Mouse (Mus musculus): ENCODE results near the gene Arhgef28. TPM values are rescaled to one million over a fixed set of nuclear protein-coding genes. Genes with fewer than 3 reads are reported as not detected.
A peak's percentile ranks its signal among the peaks of the same experiment; 100 is the strongest.

Arhgef28 gene
- polyA plus RNA-seq, 1 experiment from 2014 or later: 33.0 TPM

DNA sequence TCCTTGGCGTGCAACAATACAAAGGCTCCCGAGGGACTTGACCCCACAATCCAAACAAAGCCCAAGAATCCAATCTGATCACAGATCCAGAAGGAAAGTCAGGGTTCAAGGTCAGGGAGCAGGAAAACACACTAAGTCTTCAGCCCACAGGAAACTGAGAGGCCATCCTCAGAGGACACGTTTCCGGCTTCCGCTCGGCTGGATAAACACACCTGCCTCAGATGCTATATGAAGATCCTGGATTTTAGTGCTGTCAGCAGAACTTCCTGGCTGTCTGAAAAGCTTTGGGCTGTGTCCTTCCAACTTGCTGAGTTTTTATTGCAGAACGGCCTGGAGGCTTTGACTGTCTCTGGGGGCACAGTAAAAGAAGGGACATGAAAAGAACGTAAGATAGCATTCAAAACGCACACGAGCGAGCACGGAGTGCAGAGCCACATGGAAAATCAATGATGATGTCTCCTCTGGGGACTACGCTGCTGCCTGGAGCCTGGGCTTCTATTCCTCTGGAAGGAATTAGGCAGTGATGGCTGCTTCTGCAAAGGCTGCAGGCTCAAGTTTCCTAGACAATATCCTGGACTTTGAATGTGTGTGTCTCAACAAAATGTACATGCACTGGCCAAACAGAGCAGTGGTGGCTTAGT is 338.8 kb downstream of the Arhgef28 start:
- H3K9ac ChIP-seq (ENCODE audit: low read depth, low read length): no peak overlapping the region
- no peaks in the 10 kb centered on the region for H3K9me3 ChIP-seq (ENCODE audit: control insufficient read depth, low read length)
- H3K36me3 ChIP-seq (ENCODE audit: control insufficient read depth, insufficient read depth, low read length): no peaks in the 10 kb centered on the region
- 35% methylated on average over 13 of the region's 13 CpGs for WGBS
- no peak overlapping the region for H3K4me2 ChIP-seq (ENCODE audit: low read length)
- H3K4me3 ChIP-seq (ENCODE audit: low read length): no peak overlapping the region
- peaks cover 4% of the 10 kb centered on the region; the same call in 1 of the 2 replicates for H3K4me1 ChIP-seq (ENCODE audit: control insufficient read depth, insufficient read depth, low read depth, low read length)
- ATAC-seq: no peak
- H3K27ac ChIP-seq (ENCODE audit: low read depth, low read length): 0 out of 2 replicates have a peak overlapping the region, but pooled peaks have one; percentile 8
- H3K27me3 ChIP-seq (replicated peaks; ENCODE audit: control insufficient read depth, insufficient read depth, low read length): no peaks in the 10 kb centered on the region

DNA sequence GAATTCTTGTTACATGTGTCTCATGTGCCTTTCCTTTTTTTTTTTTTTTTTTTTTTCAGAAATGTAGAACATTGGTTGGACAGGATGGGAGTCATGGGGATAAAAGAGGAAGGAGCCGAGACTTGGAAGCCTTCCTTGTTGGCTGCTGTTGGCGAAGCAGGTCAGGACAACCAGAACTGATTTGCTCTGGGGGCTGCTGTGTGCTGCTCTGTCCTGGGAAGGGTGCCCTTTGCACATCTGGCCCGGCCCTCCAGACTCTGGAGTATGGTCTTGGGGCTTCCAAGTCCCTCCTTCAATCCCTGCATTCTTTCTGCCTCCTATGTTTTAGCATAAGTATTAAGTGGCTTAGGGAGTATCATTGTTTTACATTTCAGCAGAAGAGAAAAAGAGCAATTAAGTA is 347.2 kb downstream of the Arhgef28 start:
- 92% methylated on average over 3 of the region's 3 CpGs for WGBS
- H3K27ac ChIP-seq (ENCODE audit: low read depth, low read length): no peak overlapping the region
- H3K36me3 ChIP-seq (ENCODE audit: control insufficient read depth, insufficient read depth, low read length): no peaks in the 10 kb centered on the region
- no peak for ATAC-seq
- H3K4me1 ChIP-seq (ENCODE audit: control insufficient read depth, insufficient read depth, low read depth, low read length): no peaks in the 10 kb centered on the region
- H3K27me3 ChIP-seq (replicated peaks; ENCODE audit: control insufficient read depth, insufficient read depth, low read length): no peaks in the 10 kb centered on the region
- H3K9ac ChIP-seq (ENCODE audit: low read depth, low read length): no peak overlapping the region
- no peaks in the 10 kb centered on the region for H3K9me3 ChIP-seq (ENCODE audit: control insufficient read depth, low read length)
- no peak overlapping the region for H3K4me3 ChIP-seq (ENCODE audit: low read length)
- H3K4me2 ChIP-seq (ENCODE audit: low read length): no peak overlapping the region

DNA sequence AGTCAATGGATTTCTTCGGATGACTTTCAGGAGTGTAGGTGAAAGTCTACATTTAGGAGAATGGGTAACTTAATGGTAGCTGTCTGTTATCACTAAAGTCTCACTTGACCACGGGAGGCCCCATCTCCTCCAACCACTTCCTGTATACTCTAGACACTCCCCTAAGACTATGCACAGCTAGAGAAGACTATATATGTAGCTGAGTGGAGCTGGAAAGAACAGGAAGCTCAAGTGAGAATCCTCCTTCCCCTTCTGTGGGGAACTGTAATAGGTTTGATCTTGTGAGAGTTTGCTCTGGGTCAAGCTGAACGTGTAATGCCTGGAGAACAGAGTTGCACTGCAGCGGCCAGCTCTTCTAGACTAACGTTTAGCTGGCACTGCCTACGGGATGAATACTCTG is 348.4 kb downstream of the Arhgef28 start:
- Histone ChIP-seq H3K4me2 (ENCODE audit: low read length) (no peak overlapping the region), H3K36me3 (ENCODE audit: control insufficient read depth, insufficient read depth, low read length) (no peaks in the 10 kb centered on the region), H3K27ac (ENCODE audit: low read depth, low read length) (no peak overlapping the region), H3K9ac (ENCODE audit: low read depth, low read length) (no peak overlapping the region), H3K4me1 (ENCODE audit: control insufficient read depth, insufficient read depth, low read depth, low read length) (peaks cover 3% of the 10 kb centered on the region; the same call in 1 of the 2 replicates), H3K27me3 (replicated peaks; ENCODE audit: control insufficient read depth, insufficient read depth, low read length) (no peaks in the 10 kb centered on the region), H3K4me3 (ENCODE audit: low read length) (no peak overlapping the region), H3K9me3 (ENCODE audit: control insufficient read depth, low read length) (no peaks in the 10 kb centered on the region)
- 88% methylated on average over 6 of the region's 6 CpGs for WGBS
- no peak for ATAC-seq

DNA sequence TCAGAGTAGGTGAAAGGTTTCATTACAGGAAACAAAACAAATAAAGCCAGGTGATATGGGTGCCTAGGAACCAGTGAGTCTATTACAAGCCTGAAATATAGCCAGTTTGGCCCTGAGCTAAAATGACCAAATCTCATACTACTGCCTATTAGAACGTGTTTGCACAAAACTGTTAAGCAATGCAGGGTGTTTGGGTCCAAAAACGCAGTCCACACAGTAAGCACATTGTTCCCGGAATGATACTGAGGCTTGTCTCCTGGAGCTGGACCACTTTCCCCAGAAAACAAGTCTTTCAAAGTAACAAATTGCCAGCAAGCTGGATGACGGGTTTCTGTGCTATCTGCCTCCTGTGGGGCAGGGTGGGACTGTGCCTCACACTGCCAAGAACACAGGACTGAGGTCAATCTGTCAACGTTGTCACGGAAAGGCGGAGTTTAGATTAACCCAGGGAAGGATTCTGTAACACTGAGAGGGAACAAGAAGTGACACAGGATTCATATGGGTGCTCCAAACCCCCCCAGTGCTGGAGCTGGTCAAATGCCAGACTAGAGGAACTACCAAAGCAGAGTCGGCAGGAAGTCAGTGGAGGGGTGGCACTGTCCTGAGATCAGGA is 352.8 kb downstream of the Arhgef28 start:
- no peak for ATAC-seq
- Histone ChIP-seq H3K27me3 (replicated peaks; ENCODE audit: control insufficient read depth, insufficient read depth, low read length) (no peaks in the 10 kb centered on the region), H3K4me2 (ENCODE audit: low read length) (no peak overlapping the region), H3K9me3 (ENCODE audit: control insufficient read depth, low read length) (no peaks in the 10 kb centered on the region), H3K27ac (ENCODE audit: low read depth, low read length) (no peak overlapping the region), H3K9ac (ENCODE audit: low read depth, low read length) (no peak overlapping the region), H3K4me1 (ENCODE audit: control insufficient read depth, insufficient read depth, low read depth, low read length) (peaks cover 3% of the 10 kb centered on the region; the same call in 1 of the 2 replicates), H3K36me3 (ENCODE audit: control insufficient read depth, insufficient read depth, low read length) (no peaks in the 10 kb centered on the region), H3K4me3 (ENCODE audit: low read length) (no peak overlapping the region)
- 57% methylated on average over 8 of the region's 8 CpGs for WGBS

Other genes with a start within 250 kb of the Arhgef28 start
- gene Utp15, start 56.6 kb upstream of the Arhgef28 start, polyA plus RNA-seq (2015; fragmentation: Nextera tagmentation; extraction: Ambion mirVana): 27.0 and 32.2 TPM in 2 replicates
- 62.8 and 63.9 TPM in 2 replicates for gene Ankra2, start 56.6 kb upstream of the Arhgef28 start, polyA plus RNA-seq (2015; fragmentation: Nextera tagmentation; extraction: Ambion mirVana)
- 0.32 TPM in 1 of 2 replicates, not detected in the other for gene Gm21976, start 73.4 kb upstream of the Arhgef28 start, polyA plus RNA-seq (2015; fragmentation: Nextera tagmentation; extraction: Ambion mirVana)
- 428 and 449 TPM in 2 replicates for gene Btf3, start 110.6 kb upstream of the Arhgef28 start, polyA plus RNA-seq (2015; fragmentation: Nextera tagmentation; extraction: Ambion mirVana)
- gene Foxd1, start 147.8 kb upstream of the Arhgef28 start, polyA plus RNA-seq (2015; fragmentation: Nextera tagmentation; extraction: Ambion mirVana): 0.43 and 0.75 TPM in 2 replicates

Measured in hindbrain, embryonic 16.5 days (tissue).